In the genomic region with DNA sequence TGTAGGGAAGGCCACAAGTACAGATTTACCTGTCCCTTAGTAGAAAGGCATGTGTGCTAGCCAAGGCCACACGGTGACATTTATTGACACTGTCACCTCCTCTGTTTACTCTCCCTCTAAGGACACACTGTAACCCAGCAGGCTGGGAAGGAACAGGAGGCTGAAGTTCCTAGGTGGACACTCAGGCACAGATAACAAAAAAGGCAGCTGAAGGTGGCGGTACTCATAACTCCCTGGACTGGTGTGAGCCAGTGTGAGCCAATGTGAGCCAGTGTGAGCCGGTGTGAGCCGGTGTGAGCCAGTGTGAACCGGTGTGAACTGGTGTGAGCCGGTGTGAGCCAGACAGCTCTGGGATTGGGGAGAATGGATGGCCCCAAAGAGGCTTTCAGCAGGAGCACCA, we compare ENCODE assay signal across 17 mouse cellular contexts.
DNase-seq lines count a peak whose midpoint lies in the region; ATAC-seq and TF ChIP-seq lines count a peak whose summit lies in the region.
"Had no signal": no experiment of that assay in that cellular context is flagged by ENCODE, and none has a peak within 500 bp of the region (broad histone marks: within the 10 kb centered on the region; RNA-seq: fewer than 3 reads in every experiment).

No protein-coding gene starts in this region.

- no peaks in the 10 kb centered on the region for H3K9me3 ChIP-seq in heart, embryonic 10.5 days
- H3K9me3 ChIP-seq in lung, embryonic 14.5 days (ENCODE audit: low read depth, low read length), result no peaks in the 10 kb centered on the region
- H3K9me3 ChIP-seq in liver, embryonic 16.5 days (replicated peaks; ENCODE audit: control insufficient read depth, low read length), result no peaks in the 10 kb centered on the region
- no peaks in the 10 kb centered on the region for H3K9me3 ChIP-seq in kidney, embryonic 14.5 days (ENCODE audit: control insufficient read depth, low read length)
- H3K9me3 ChIP-seq: forebrain, embryonic 13.5 days; lung, embryonic 15.5 days had no signal

- H3K4me3 ChIP-seq in heart, embryonic 10.5 days, result no peak overlapping the region
- no peak overlapping the region for H3K4me3 ChIP-seq in lung, embryonic 14.5 days (ENCODE audit: low read depth, low read length)
- peak overlapping the region; percentile 60 for H3K4me3 ChIP-seq in liver, embryonic 16.5 days (ENCODE audit: low read depth, low read length)
- no peak overlapping the region for H3K4me3 ChIP-seq in kidney, embryonic 14.5 days (ENCODE audit: low read length)
- H3K4me3 ChIP-seq: forebrain, embryonic 13.5 days; lung, embryonic 15.5 days; myocyte had no signal

- no peak for DNase-seq in heart, embryonic 10.5 days (ENCODE audit: low spot score)
- DNase-seq in heart, adult 9 months (ENCODE audit: low spot score in 2 of 2), result no peak
- DNase-seq in lung, embryonic 14.5 days, result no peak
- DNase-seq in lung, postnatal 36 days, result no peak
- DNase-seq in c-Kit-negative CD71-positive TER-119-positive erythroid progenitor cells, embryonic 14.5 days (ENCODE audit: low read depth, low spot score), result peak; percentile 71
- no peak for DNase-seq in cerebellum, postnatal 25 days
- DNase-seq: cerebellum, adult 11-12 months; heart, postnatal 14 days; kidney, postnatal 36 days; left cerebral cortex, postnatal 4 days had no signal

- no peaks in the 10 kb centered on the region for H3K27me3 ChIP-seq in heart, embryonic 10.5 days (ENCODE audit: insufficient read depth, poor library complexity, severe bottlenecking)
- no peaks in the 10 kb centered on the region for H3K27me3 ChIP-seq in lung, embryonic 14.5 days (ENCODE audit: insufficient read depth, low read length)
- H3K27me3 ChIP-seq in liver, embryonic 16.5 days (ENCODE audit: control insufficient read depth, insufficient read depth, low read depth, low read length), result no peaks in the 10 kb centered on the region
- no peaks in the 10 kb centered on the region for H3K27me3 ChIP-seq in kidney, embryonic 14.5 days (ENCODE audit: control insufficient read depth, insufficient read depth, low read length)
- H3K27me3 ChIP-seq: forebrain, embryonic 13.5 days; lung, embryonic 15.5 days; Patski had no signal

- H3K27ac ChIP-seq in heart, embryonic 10.5 days, result peak overlapping the region; percentile 73
- peak overlapping the region; percentile 36; the same call in 1 of the 2 replicates for H3K27ac ChIP-seq in lung, embryonic 14.5 days (ENCODE audit: low read depth)
- peak overlapping the region; percentile 100 for H3K27ac ChIP-seq in liver, embryonic 16.5 days (ENCODE audit: low read length)
- H3K27ac ChIP-seq in kidney, embryonic 14.5 days (ENCODE audit: low read depth, low read length), result no peak overlapping the region
- H3K27ac ChIP-seq: forebrain, embryonic 13.5 days; lung, embryonic 15.5 days had no signal

- H3K36me3 ChIP-seq in heart, embryonic 10.5 days, result no peaks in the 10 kb centered on the region
- H3K36me3 ChIP-seq in lung, embryonic 14.5 days (ENCODE audit: insufficient read depth), result no peaks in the 10 kb centered on the region
- no peaks in the 10 kb centered on the region for H3K36me3 ChIP-seq in liver, embryonic 16.5 days (ENCODE audit: control insufficient read depth, insufficient read depth)
- H3K36me3 ChIP-seq in kidney, embryonic 14.5 days (ENCODE audit: control insufficient read depth, insufficient read depth, low read length), result no peaks in the 10 kb centered on the region
- H3K36me3 ChIP-seq: lung, embryonic 15.5 days had no signal

- no peak for ATAC-seq in lung, embryonic 14.5 days (ENCODE audit: insufficient read depth)
- ATAC-seq in liver, embryonic 16.5 days (ENCODE audit: low read depth), result peak; percentile 4
- no peak for ATAC-seq in kidney, embryonic 14.5 days (ENCODE audit: low FRiP score, low TSS enrichment)
- ATAC-seq: forebrain, embryonic 13.5 days; inflammation-experienced regulatory T-cells, adult 6 months; Patski had no signal

- H3K9ac ChIP-seq in lung, embryonic 14.5 days, result no peak overlapping the region
- H3K9ac ChIP-seq in liver, embryonic 16.5 days (ENCODE audit: low read depth, low read length), result peak overlapping the region; percentile 71
- no peak overlapping the region for H3K9ac ChIP-seq in kidney, embryonic 14.5 days (ENCODE audit: low read depth, low read length)
- H3K9ac ChIP-seq: forebrain, embryonic 13.5 days; lung, embryonic 15.5 days had no signal

- 91% methylated on average over 6 of the region's 6 CpGs for WGBS in heart, embryonic 10.5 days
- 76% methylated on average over 6 of the region's 6 CpGs for WGBS in lung, embryonic 14.5 days
- WGBS in liver, embryonic 16.5 days (ENCODE audit: insufficient replicate concordance), result 86% methylated on average over 6 of the region's 6 CpGs
- 82% methylated on average over 6 of the region's 6 CpGs for WGBS in kidney, embryonic 14.5 days

- H3K4me2 ChIP-seq in lung, embryonic 14.5 days, result no peak overlapping the region
- peak overlapping the region; percentile 48 for H3K4me2 ChIP-seq in liver, embryonic 16.5 days (ENCODE audit: low read depth, low read length)
- no peak overlapping the region for H3K4me2 ChIP-seq in kidney, embryonic 14.5 days (replicated peaks; ENCODE audit: low read depth, low read length)
- H3K4me2 ChIP-seq: forebrain, embryonic 13.5 days; lung, embryonic 15.5 days had no signal

- H3K4me1 ChIP-seq in heart, embryonic 10.5 days, result peaks cover 33% of the 10 kb centered on the region
- H3K4me1 ChIP-seq in lung, embryonic 14.5 days (ENCODE audit: insufficient read depth), result no peaks in the 10 kb centered on the region
- peaks cover 49% of the 10 kb centered on the region for H3K4me1 ChIP-seq in liver, embryonic 16.5 days (ENCODE audit: control insufficient read depth, low read depth, low read length)
- H3K4me1 ChIP-seq in kidney, embryonic 14.5 days (ENCODE audit: control insufficient read depth, insufficient read depth, low read length), result no peaks in the 10 kb centered on the region

- no peak for TF ChIP-seq CTCF in lung, embryonic 14.5 days (IDR thresholded peaks at IDR 0.05; ENCODE audit: low read depth)
